Mouse (Mus musculus) cerebellum, adult 2 months (tissue): ENCODE measurements around the gene Xrcc6.

ENCODE experiments used
- CTCF ChIP-seq: fragments of 200-500 bp; IDR thresholded peaks from 2 replicates; pipeline ENCODE4 v1.5.1; 2011; ENCODE audit warnings: low read depth, mild to moderate bottlenecking, control low read depth, low read length, moderate library complexity, borderline replicate concordance; ENCODE audit not compliant: insufficient read depth
- POLR2A ChIP-seq: fragments of 200-500 bp; IDR thresholded peaks from 2 replicates; pipeline ENCODE4 v1.6.1; 2011; ENCODE audit warnings: low read length, control low read depth, borderline replicate concordance; ENCODE audit not compliant: insufficient read depth

GRCm38 (mm10) chr15:81939157-81939715 is 48.4 kb upstream of the Xrcc6 start:
- TF ChIP-seq POLR2A: no peak
- no peak for TF ChIP-seq CTCF
